Mouse (Mus musculus) CD8-positive naive resting alpha-beta T cell, adult 57 days (primary cell): ENCODE data around the gene Gm10408. TPM values are rescaled to one million over a fixed set of nuclear protein-coding genes. Genes with fewer than 3 reads are reported as not detected.

Source experiments
- total RNA-seq: library from RNA; stranded (reverse); gene quantifications from one replicate; pipeline ENCODE4 v1.2.4, GENCODE M21; 2023

The Gm10408 gene
- not detected for total RNA-seq

DNA sequence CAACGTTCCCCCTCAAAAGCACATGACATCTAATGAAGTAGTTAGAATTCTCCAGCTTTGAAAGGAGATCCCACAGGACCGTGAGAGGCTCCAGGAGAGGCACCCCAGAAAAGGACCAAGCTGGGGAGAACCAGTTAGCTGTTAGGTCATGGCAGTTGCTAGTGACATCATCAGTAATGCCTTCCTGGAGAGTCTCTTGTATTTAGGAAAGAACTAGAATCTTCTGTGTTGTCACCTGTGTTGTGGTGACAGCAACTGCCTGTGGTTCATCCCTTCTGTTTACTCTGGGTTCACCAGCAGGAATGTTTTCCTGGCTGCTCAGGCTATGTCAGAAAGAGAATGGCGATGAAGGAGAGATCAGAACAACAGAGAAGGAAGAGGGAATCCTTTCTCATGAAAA lies at the start of gene Gm10408:
Gm10408 (plus strand) TSS at position 301 of the 400 bp plus-strand sequence.

DNA sequence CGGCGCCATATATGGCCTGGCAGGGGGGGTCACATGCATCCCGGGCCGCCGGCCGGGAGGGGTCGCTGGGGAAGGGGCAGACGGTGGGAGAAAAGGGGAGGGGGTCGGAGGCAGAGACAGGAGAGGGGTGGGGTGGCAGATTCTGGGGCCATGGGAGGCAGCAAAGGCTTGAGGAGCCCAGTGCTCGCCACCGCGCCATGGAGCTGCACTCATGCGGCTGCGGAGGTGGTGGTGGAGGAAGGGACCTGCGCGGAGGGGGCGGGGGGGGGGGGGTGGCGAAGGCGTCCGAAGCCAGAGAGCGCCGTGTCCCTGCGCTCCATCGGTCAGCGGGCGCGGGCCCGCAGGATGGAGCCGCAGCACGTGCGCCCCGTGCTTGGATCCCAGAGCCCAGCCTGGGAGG lies 36.9 kb upstream of the Gm10408 start, which contains the start of gene Gm10409:
Gm10409 (plus strand) TSS at position 301 of the 400 bp plus-strand sequence.

DNA sequence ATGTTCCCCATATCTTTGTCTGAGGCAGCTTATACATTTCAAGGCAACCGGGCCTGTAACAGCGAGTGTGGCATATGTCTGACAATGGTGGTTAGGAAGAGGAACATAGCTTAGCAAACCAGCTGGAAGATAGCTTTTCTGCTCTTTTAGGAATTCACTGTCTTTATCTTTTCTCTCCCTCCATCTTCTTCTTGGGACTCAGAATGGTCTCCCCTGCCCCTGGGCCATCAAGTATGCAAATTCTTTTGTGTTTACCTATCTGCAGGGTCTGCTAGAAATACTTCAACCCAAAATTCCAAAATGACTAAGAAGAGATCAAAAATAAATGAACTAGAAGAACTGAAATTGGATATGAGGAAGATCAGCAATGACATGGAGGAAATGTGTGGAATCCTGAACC lies 21.4 kb upstream of the Gm10408 start, which contains the start of gene Gm3005:
Gm3005 (plus strand) TSS at position 301 of the 400 bp plus-strand sequence.

Other genes starting within 250 kb of the Gm10408 start
- not detected for gene D830030K20Rik, start 240.9 kb upstream of the Gm10408 start, total RNA-seq
- gene Gm2956, start 116.8 kb upstream of the Gm10408 start, total RNA-seq: not detected
- gene Gm10413, start 54.3 kb upstream of the Gm10408 start, total RNA-seq: not detected
- gene Gm10409, start 36.8 kb upstream of the Gm10408 start, total RNA-seq: not detected
- gene Gm3005, start 21.3 kb upstream of the Gm10408 start, total RNA-seq: not detected
- not detected for gene Gm3012, start 185.1 kb downstream of the Gm10408 start, total RNA-seq
- not detected for gene Gm3020, start 202.7 kb downstream of the Gm10408 start, total RNA-seq
- not detected for gene Gm3043, start 239.4 kb downstream of the Gm10408 start, total RNA-seq